Mouse (Mus musculus): ENCODE results near the gene Nppb. TPM values are rescaled to one million over a fixed set of nuclear protein-coding genes. Genes with fewer than 3 reads are reported as not detected.

Gene Nppb
- polyA plus RNA-seq, 1 experiment from 2014 or later = not detected

- Histone ChIP-seq H3K4me3 (no peak overlapping the region), H3K27ac (no peak overlapping the region), H3K27me3 (ENCODE audit: poor library complexity, severe bottlenecking) (no peaks in the 10 kb centered on the region), H3K4me1 (no peaks in the 10 kb centered on the region), H3K9me3 (no peaks in the 10 kb centered on the region), H3K36me3 (replicated peaks) (peaks cover 7% of the 10 kb centered on the region)
- DNase-seq (ENCODE audit: extremely low spot score, low spot score) = no peak
- WGBS = 16% methylated on average over 4 of the region's 4 CpGs
Measured at GRCm38 (mm10) chr4:147953590-147953989, 32.0 kb upstream of the Nppb start.

DNA sequence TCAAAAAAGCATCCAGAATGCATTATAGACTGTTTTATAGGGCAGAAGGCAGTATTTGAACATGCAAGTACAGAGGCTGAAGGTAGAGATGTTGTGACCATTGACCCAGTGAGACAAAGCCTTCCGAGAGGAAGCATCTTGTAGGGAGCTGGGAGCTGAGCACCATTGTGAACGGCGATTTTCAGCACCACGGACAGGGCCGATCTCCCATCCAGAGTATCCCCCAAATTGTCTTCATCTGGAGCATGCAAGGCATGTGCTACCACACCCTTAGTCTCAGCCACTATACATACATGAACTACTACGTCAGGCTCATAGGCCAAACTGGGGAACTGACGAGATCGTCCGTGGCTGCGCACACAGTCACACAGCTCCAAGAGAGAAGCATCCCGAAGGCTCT, 28.4 kb upstream of the Nppb start:
- Histone ChIP-seq H3K27ac (no peak overlapping the region), H3K9me3 (no peaks in the 10 kb centered on the region), H3K4me3 (no peak overlapping the region), H3K4me1 (0 out of 2 replicates have a peak, but pooled peaks cover 3% of the 10 kb centered on the region), H3K27me3 (ENCODE audit: poor library complexity, severe bottlenecking) (no peaks in the 10 kb centered on the region), H3K36me3 (replicated peaks) (no peaks in the 10 kb centered on the region)
- DNase-seq (ENCODE audit: extremely low spot score, low spot score) = peak; percentile 40
- 37% methylated on average over 11 of the region's 11 CpGs for WGBS

DNA sequence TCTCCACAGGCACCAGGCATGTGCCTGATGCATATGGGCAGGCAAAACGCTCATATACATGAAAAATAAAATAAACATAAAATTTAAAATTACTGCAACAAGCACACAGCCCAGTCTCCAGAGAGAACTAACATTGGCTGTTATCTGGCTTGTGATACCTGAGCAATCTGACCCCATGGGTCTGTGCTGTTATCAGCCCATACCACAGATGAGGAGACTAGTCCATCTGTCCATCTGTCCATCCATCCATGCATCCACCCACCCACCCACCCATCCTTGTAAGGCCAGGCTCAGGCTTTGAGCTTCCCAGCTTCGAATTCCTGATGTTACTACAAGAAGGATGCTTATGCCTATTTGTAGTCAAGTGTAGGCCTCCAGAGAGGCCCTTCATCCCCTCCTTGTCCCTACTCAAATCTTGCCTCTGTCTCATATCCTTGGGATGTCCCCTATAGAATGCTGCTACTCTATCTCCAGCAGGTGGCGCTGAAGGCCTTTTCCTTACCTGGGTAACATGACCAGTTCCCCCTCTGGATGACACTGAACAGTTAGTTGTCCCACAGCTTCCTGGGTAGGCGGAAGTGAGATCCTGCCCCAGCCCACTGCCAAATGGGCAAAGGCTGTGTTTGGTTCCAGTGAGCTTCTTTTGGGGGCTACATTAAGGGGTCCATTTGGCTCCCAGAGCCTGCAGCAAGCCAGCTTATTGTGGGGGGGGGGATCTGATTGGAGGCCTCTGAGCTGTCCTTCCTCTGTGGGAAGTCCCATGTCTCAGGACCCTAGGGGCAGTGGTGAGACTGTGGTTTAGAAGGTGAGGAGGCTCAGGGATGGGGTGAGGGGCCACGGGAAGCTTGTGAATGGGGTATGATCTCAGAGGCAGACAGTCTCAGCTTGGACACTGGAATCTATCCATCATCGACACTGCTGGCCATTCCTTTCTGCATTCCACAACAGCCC, 25.4 kb upstream of the Nppb start:
- H3K4me1 ChIP-seq = 0 out of 2 replicates have a peak, but pooled peaks cover 3% of the 10 kb centered on the region
- WGBS = 46% methylated on average over 6 of the region's 6 CpGs
- DNase-seq (ENCODE audit: extremely low spot score, low spot score) = peak; percentile 60
- H3K4me3 ChIP-seq = no peak overlapping the region
- no peak overlapping the region for H3K27ac ChIP-seq
- no peaks in the 10 kb centered on the region for H3K9me3 ChIP-seq
- no peaks in the 10 kb centered on the region for H3K36me3 ChIP-seq (replicated peaks)
- no peaks in the 10 kb centered on the region for H3K27me3 ChIP-seq (ENCODE audit: poor library complexity, severe bottlenecking)

DNA sequence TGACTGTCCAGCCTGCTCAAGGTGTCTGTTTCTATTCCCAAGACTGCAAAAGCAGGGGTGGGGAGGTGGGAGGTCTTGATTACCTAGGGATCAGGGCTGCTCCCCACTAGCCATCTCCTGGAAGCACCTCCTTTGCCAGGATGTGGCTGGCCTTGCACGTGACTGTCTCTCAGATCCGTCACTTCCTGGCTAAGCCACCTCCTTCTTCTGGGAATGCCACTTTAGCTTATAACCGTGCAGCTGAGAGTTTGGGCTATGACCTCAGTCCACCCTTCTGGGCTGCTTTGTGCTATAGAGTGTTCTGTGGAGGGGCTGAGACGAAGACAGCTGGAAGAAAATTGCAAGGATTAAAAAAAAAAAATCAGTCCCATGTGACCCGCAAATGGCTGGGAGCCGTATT, 22.8 kb upstream of the Nppb start:
- DNase-seq (ENCODE audit: extremely low spot score, low spot score) = no peak
- Histone ChIP-seq H3K4me1 (0 out of 2 replicates have a peak, but pooled peaks cover 3% of the 10 kb centered on the region), H3K9me3 (no peaks in the 10 kb centered on the region), H3K27ac (no peak overlapping the region), H3K4me3 (no peak overlapping the region), H3K36me3 (replicated peaks) (no peaks in the 10 kb centered on the region), H3K27me3 (ENCODE audit: poor library complexity, severe bottlenecking) (no peaks in the 10 kb centered on the region)
- WGBS = 65% methylated on average over 6 of the region's 6 CpGs

DNA sequence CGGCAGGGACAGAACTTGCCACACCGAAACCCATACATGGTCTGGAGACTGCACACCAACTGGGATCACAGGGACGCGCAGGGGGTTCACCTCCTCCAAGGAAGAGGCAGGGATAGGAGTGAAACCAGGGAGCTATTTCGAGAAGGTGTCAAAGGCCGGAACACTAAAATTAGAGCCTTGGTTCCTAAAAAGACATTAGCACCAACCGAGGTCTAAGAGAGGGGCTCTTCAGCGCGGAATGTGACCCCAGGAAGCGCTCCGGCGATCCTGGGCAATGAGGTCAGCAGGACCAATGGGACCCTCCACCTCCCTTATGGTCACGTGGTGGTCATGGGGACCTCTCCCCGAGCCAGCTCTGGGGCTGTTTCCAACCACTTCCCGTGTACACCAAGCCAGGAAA, 22.0 kb upstream of the Nppb start:
- Histone ChIP-seq H3K4me1 (0 out of 2 replicates have a peak, but pooled peaks cover 3% of the 10 kb centered on the region), H3K9me3 (no peaks in the 10 kb centered on the region), H3K27me3 (ENCODE audit: poor library complexity, severe bottlenecking) (no peaks in the 10 kb centered on the region), H3K27ac (no peak overlapping the region), H3K4me3 (no peak overlapping the region), H3K36me3 (replicated peaks) (no peaks in the 10 kb centered on the region)
- DNase-seq (ENCODE audit: extremely low spot score, low spot score) = no peak
- 87% methylated on average over 15 of the region's 15 CpGs for whole genome bisulfite sequencing

GRCm38 (mm10) chr4:147965712-147966111, 19.9 kb upstream of the Nppb start:
- no peak overlapping the region for H3K4me3 ChIP-seq
- DNase-seq (ENCODE audit: extremely low spot score, low spot score) = no peak
- H3K27me3 ChIP-seq (ENCODE audit: poor library complexity, severe bottlenecking) = no peaks in the 10 kb centered on the region
- no peak overlapping the region for H3K27ac ChIP-seq
- 89% methylated on average over 7 of the region's 7 CpGs for WGBS
- no peaks in the 10 kb centered on the region; the same call in 1 of the 2 replicates for H3K4me1 ChIP-seq
- H3K9me3 ChIP-seq = no peaks in the 10 kb centered on the region
- no peaks in the 10 kb centered on the region for H3K36me3 ChIP-seq (replicated peaks)

- no peak for DNase-seq (ENCODE audit: extremely low spot score, low spot score)
- Histone ChIP-seq H3K9me3 (no peaks in the 10 kb centered on the region), H3K27ac (no peak overlapping the region), H3K27me3 (ENCODE audit: poor library complexity, severe bottlenecking) (no peaks in the 10 kb centered on the region), H3K4me1 (no peaks in the 10 kb centered on the region; the same call in 1 of the 2 replicates), H3K36me3 (replicated peaks) (no peaks in the 10 kb centered on the region), H3K4me3 (no peak overlapping the region)
- 82% methylated on average over 2 of the region's 2 CpGs for WGBS
Measured at GRCm38 (mm10) chr4:147968816-147969215, 16.8 kb upstream of the Nppb start.

GRCm38 (mm10) chr4:147969337-147969736, 16.3 kb upstream of the Nppb start:
- Histone ChIP-seq H3K9me3 (no peaks in the 10 kb centered on the region), H3K4me1 (no peaks in the 10 kb centered on the region; the same call in 1 of the 2 replicates), H3K27me3 (ENCODE audit: poor library complexity, severe bottlenecking) (no peaks in the 10 kb centered on the region), H3K4me3 (no peak overlapping the region), H3K36me3 (replicated peaks) (no peaks in the 10 kb centered on the region), H3K27ac (no peak overlapping the region)
- no peak for DNase-seq (ENCODE audit: extremely low spot score, low spot score)
- 67% methylated on average over 9 of the region's 9 CpGs for WGBS

GRCm38 (mm10) chr4:147976237-147976636, 9.4 kb upstream of the Nppb start:
- no peak overlapping the region for H3K4me3 ChIP-seq
- no peaks in the 10 kb centered on the region for H3K27me3 ChIP-seq (ENCODE audit: poor library complexity, severe bottlenecking)
- WGBS = 82% methylated on average over 3 of the region's 3 CpGs
- no peak for DNase-seq (ENCODE audit: extremely low spot score, low spot score)
- no peaks in the 10 kb centered on the region for H3K36me3 ChIP-seq (replicated peaks)
- no peak overlapping the region for H3K27ac ChIP-seq
- no peaks in the 10 kb centered on the region for H3K4me1 ChIP-seq
- no peaks in the 10 kb centered on the region for H3K9me3 ChIP-seq

DNA sequence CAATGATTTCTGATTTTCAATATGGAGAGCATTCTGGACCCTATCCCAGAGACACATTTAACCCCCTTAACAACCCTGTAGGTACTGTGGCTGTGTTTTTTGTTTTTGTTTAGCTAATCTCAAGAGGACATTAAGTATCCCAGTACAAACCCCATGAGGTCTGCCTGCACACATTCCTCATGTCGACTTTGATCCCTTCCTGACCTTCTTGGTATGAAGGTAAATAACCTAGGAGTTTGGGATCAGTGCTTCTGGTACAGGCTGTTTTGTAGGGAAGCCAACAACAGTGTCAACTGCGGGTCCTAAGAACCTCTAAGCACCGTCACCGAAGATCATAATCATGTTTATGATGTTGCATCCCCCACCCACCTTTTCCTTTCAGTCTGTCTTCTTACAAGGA, 7.9 kb upstream of the Nppb start:
- 84% methylated on average over 4 of the region's 4 CpGs for WGBS
- Histone ChIP-seq H3K4me1 (no peaks in the 10 kb centered on the region), H3K36me3 (replicated peaks) (no peaks in the 10 kb centered on the region), H3K27ac (no peak overlapping the region), H3K27me3 (ENCODE audit: poor library complexity, severe bottlenecking) (no peaks in the 10 kb centered on the region), H3K9me3 (no peaks in the 10 kb centered on the region), H3K4me3 (no peak overlapping the region)
- DNase-seq (ENCODE audit: extremely low spot score, low spot score) = no peak

DNA sequence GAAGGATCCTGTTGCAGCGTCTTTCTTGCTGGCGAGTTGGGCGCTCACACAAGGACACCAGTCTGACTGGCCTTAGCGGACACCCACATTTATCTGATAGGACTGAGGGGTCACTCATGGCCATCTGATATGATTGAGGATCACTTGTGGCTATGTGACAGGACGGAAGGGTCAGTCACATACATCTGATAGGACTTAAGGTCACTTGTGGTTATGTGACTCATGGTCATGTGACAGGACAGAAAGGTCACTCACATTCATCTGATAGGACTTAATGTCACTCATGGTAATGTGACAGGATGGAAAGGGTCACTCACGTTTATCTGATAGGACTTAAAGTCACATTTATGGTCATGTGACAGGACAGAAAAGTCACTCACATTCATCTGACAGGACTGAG, 7.2 kb upstream of the Nppb start:
- no peaks in the 10 kb centered on the region for H3K4me1 ChIP-seq
- H3K27ac ChIP-seq = no peak overlapping the region
- DNase-seq (ENCODE audit: extremely low spot score, low spot score) = no peak
- H3K27me3 ChIP-seq (ENCODE audit: poor library complexity, severe bottlenecking) = no peaks in the 10 kb centered on the region
- H3K36me3 ChIP-seq (replicated peaks) = no peaks in the 10 kb centered on the region
- no peak overlapping the region for H3K4me3 ChIP-seq
- WGBS = 91% methylated on average over 6 of the region's 6 CpGs
- no peaks in the 10 kb centered on the region for H3K9me3 ChIP-seq

GRCm38 (mm10) chr4:147979441-147979860, 6.1 kb upstream of the Nppb start:
- 82% methylated on average over 7 of the region's 7 CpGs for WGBS

DNA sequence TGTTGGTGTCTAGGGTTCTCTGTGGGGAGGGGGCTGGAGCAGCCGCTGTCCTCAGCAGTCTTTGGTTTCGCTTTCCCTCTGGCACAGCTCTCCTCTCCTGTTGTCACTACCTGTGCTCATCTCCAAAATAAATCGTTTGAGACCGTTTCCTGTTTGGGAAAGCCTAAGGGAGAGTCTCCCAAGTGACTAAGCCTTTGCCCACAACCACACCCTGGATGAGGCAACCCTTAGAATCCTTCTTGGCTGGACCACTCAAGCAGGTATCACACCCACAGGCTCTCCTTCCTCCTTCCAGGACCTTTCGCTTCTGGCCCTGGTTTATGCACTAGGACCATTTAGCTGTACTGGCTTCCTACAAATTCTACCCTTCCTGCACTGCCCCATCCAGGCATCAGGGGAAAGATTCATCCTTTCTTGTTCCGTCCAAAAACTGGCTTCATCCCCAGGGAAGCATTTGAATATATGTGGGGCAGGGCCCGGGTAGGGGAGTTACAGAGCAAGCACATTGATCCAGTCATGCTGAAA, 8.0 kb downstream of the Nppb start:
- Histone ChIP-seq H3K27me3 (ENCODE audit: poor library complexity, severe bottlenecking) (no peaks in the 10 kb centered on the region), H3K27ac (no peak overlapping the region), H3K9me3 (no peaks in the 10 kb centered on the region), H3K4me3 (no peak overlapping the region), H3K36me3 (replicated peaks) (no peaks in the 10 kb centered on the region), H3K4me1 (no peaks in the 10 kb centered on the region)
- WGBS = 70% methylated on average over 7 of the region's 7 CpGs
- DNase-seq (ENCODE audit: extremely low spot score, low spot score) = no peak

More at GRCm38 (mm10) chr4:147979441-147979860, 6.1 kb upstream of the Nppb start:
- Histone ChIP-seq H3K27ac (no peak overlapping the region), H3K9me3 (no peaks in the 10 kb centered on the region), H3K27me3 (ENCODE audit: poor library complexity, severe bottlenecking) (no peaks in the 10 kb centered on the region), H3K36me3 (replicated peaks) (no peaks in the 10 kb centered on the region), H3K4me1 (no peaks in the 10 kb centered on the region), H3K4me3 (no peak overlapping the region)
- DNase-seq (ENCODE audit: extremely low spot score, low spot score) = no peak

Measured in forebrain, embryonic 10.5 days (tissue).